Mouse (Mus musculus): Measurements from ENCODE around the gene Eif3l. TPM values are rescaled to one million over a fixed set of nuclear protein-coding genes. Genes with fewer than 3 reads are reported as not detected.

Gene Eif3l
- polyA plus RNA-seq, 1 experiment from 2014 or later, result 174 TPM

DNA sequence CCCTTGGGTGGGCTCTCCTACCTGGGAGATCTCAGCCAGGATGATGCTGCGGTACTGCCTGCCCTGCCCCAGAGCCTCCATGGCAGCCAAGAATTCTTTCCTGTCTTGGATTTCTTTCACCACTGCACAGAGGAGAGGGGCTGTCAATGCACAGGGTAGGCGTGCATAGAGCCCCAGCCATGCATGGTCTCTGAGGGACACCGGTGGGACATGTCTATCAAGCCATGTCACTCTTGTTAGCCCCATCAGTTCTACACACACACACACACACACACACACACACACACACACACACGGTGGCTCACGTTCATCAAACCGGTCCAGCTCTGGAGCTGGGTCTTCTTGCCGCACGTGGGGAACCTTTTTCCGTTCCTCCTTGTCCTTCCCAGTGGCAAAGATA is 60.4 kb downstream of the Eif3l start:
- peaks cover 15% of the 10 kb centered on the region for H3K36me3 ChIP-seq (ENCODE audit: control insufficient read depth, insufficient read depth, low read length)
- peaks cover 4% of the 10 kb centered on the region for H3K4me1 ChIP-seq (ENCODE audit: control insufficient read depth, insufficient read depth, low read depth, low read length)
- no peak overlapping the region for H3K27ac ChIP-seq (ENCODE audit: low read depth, low read length)
- no peak overlapping the region for H3K9ac ChIP-seq (ENCODE audit: low read depth, low read length)
- H3K4me2 ChIP-seq (ENCODE audit: low read length), result no peak overlapping the region
- WGBS, result 79% methylated on average over 9 of the region's 9 CpGs
- H3K27me3 ChIP-seq (replicated peaks; ENCODE audit: control insufficient read depth, insufficient read depth, low read length), result no peaks in the 10 kb centered on the region
- ATAC-seq, result no peak
- H3K9me3 ChIP-seq (ENCODE audit: control insufficient read depth, low read length), result no peaks in the 10 kb centered on the region
- H3K4me3 ChIP-seq (ENCODE audit: low read length), result no peak overlapping the region

GRCm38 (mm10) chr15:79135783-79136575 is 61.0 kb downstream of the Eif3l start:
- 0 out of 2 replicates have a peak, but pooled peaks have one; percentile 13 for ATAC-seq
- no peak overlapping the region for H3K4me3 ChIP-seq (ENCODE audit: low read length)

DNA sequence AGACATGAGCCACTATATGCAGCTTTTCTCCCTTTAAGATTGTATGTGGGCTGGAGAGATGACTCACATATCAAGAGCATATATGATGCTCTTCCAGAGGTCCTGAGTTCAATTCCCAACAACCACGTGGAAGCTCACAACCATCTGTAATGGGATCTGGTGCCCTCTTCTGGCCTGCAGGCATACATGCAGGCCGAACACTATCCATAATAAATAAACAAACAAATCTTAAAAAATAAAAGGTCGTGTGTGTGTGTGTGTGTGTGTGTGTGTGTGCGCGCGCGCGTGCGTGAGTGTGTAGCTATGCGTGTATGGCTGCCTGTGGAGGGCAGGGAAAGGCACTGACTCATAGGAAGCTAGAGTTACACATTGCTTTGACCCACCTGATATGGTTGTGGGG is 64.7 kb downstream of the Eif3l start:
- 64% methylated on average over 10 of the region's 10 CpGs for WGBS
- Histone ChIP-seq H3K27me3 (replicated peaks; ENCODE audit: control insufficient read depth, insufficient read depth, low read length) (no peaks in the 10 kb centered on the region), H3K9ac (ENCODE audit: low read depth, low read length) (no peak overlapping the region), H3K36me3 (ENCODE audit: control insufficient read depth, insufficient read depth, low read length) (no peaks in the 10 kb centered on the region), H3K4me2 (ENCODE audit: low read length) (no peak overlapping the region), H3K9me3 (ENCODE audit: control insufficient read depth, low read length) (no peaks in the 10 kb centered on the region), H3K27ac (ENCODE audit: low read depth, low read length) (no peak overlapping the region), H3K4me3 (ENCODE audit: low read length) (no peak overlapping the region), H3K4me1 (ENCODE audit: control insufficient read depth, insufficient read depth, low read depth, low read length) (peaks cover 16% of the 10 kb centered on the region)
- ATAC-seq, result no peak

More at GRCm38 (mm10) chr15:79135783-79136575, 61.0 kb downstream of the Eif3l start:
- peaks cover 6% of the 10 kb centered on the region for H3K4me1 ChIP-seq (ENCODE audit: control insufficient read depth, insufficient read depth, low read depth, low read length)
- 64% methylated on average over 11 of the region's 11 CpGs for WGBS
- H3K4me2 ChIP-seq (ENCODE audit: low read length), result no peak overlapping the region
- H3K9ac ChIP-seq (ENCODE audit: low read depth, low read length), result no peak overlapping the region
- H3K27me3 ChIP-seq (replicated peaks; ENCODE audit: control insufficient read depth, insufficient read depth, low read length), result no peaks in the 10 kb centered on the region
- H3K9me3 ChIP-seq (ENCODE audit: control insufficient read depth, low read length), result no peaks in the 10 kb centered on the region
- no peak overlapping the region for H3K27ac ChIP-seq (ENCODE audit: low read depth, low read length)
- peaks cover 10% of the 10 kb centered on the region; the same call in 1 of the 2 replicates for H3K36me3 ChIP-seq (ENCODE audit: control insufficient read depth, insufficient read depth, low read length)

DNA sequence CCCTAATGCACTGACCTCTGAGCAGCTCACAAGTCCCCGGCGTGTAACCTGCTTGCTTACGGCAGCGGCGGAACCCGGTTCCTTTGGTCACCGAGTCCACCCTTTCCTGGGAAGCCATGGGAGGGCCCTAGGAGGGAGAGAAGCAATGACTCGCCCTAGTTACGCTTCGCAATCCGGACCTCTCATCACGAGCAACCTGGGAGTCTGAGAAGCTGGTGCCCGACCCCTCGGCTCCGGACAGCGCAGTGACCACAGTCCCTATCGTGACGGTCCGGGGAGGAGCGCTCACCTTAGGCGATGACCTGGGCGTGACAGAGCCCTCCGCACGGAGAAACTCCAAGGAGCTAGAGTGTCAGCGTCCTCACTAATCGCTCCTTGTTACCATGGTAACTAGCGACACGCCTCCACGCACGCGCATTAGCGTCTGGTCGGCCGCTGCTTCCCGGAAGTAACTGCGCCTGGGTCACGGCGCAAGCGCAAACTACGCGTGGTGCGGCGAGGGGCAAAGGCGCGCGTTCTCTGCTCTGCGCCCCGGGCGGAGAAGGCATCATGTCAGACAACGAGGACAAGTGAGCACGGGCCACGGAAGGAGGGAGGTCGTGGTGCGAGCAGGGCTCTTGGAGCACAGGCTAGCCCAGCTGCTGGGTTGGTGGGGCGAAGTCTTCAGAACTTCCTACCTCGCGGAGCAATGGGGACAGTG is 66.0 kb downstream of the Eif3l start, which contains the start of the genes Polr2f and 1700088E04Rik:
TSS of gene Polr2f (plus strand) at position 144 of the 700 bp plus-strand sequence.
TSS of gene 1700088E04Rik (minus strand) at position 388 of the 700 bp plus-strand sequence.
- peak within 1 kb of the TSS; percentile 71; the same call in 1 of the 2 replicates for H3K27ac ChIP-seq (ENCODE audit: low read depth, low read length)
- H3K4me3 ChIP-seq (ENCODE audit: low read length), result peak within 1 kb of the TSS; percentile 80
- peaks cover 5% of the 10 kb centered on the region; the same call in 1 of the 2 replicates for H3K36me3 ChIP-seq (ENCODE audit: control insufficient read depth, insufficient read depth, low read length)
- peak; percentile 93 for ATAC-seq
- H3K9me3 ChIP-seq (ENCODE audit: control insufficient read depth, low read length), result no peaks in the 10 kb centered on the region
- H3K27me3 ChIP-seq (replicated peaks; ENCODE audit: control insufficient read depth, insufficient read depth, low read length), result no peaks in the 10 kb centered on the region
- peaks cover 16% of the 10 kb centered on the region for H3K4me1 ChIP-seq (ENCODE audit: control insufficient read depth, insufficient read depth, low read depth, low read length)
- peak within 1 kb of the TSS; percentile 87 for H3K4me2 ChIP-seq (ENCODE audit: low read length)
- WGBS, result under 1% methylated on average over 57 of the region's 57 CpGs
- H3K9ac ChIP-seq (ENCODE audit: low read depth, low read length), result peak within 1 kb of the TSS; percentile 81

GRCm38 (mm10) chr15:79141566-79141917 is 66.6 kb downstream of the Eif3l start:
- peak overlapping the region; percentile 80 for H3K4me3 ChIP-seq (ENCODE audit: low read length)
- no peaks in the 10 kb centered on the region for H3K9me3 ChIP-seq (ENCODE audit: control insufficient read depth, low read length)
- peaks cover 10% of the 10 kb centered on the region for H3K36me3 ChIP-seq (ENCODE audit: control insufficient read depth, insufficient read depth, low read length)
- no peaks in the 10 kb centered on the region for H3K27me3 ChIP-seq (replicated peaks; ENCODE audit: control insufficient read depth, insufficient read depth, low read length)
- H3K4me1 ChIP-seq (ENCODE audit: control insufficient read depth, insufficient read depth, low read depth, low read length), result peaks cover 16% of the 10 kb centered on the region
- H3K27ac ChIP-seq (ENCODE audit: low read depth, low read length), result 0 out of 2 replicates have a peak overlapping the region, but pooled peaks have one; percentile 9
- WGBS, result 0% methylated on average over 7 of the region's 7 CpGs
- ATAC-seq, result no peak; the same call in 1 of the 2 replicates
- H3K9ac ChIP-seq (ENCODE audit: low read depth, low read length), result peak overlapping the region; percentile 81
- H3K4me2 ChIP-seq (ENCODE audit: low read length), result peak overlapping the region; percentile 87

GRCm38 (mm10) chr15:79143316-79143715 is 68.3 kb downstream of the Eif3l start:
- Histone ChIP-seq H3K4me3 (ENCODE audit: low read length) (no peak overlapping the region), H3K9ac (ENCODE audit: low read depth, low read length) (no peak overlapping the region), H3K36me3 (ENCODE audit: control insufficient read depth, insufficient read depth, low read length) (peaks cover 24% of the 10 kb centered on the region), H3K27ac (ENCODE audit: low read depth, low read length) (no peak overlapping the region), H3K4me2 (ENCODE audit: low read length) (no peak overlapping the region), H3K9me3 (ENCODE audit: control insufficient read depth, low read length) (no peaks in the 10 kb centered on the region), H3K27me3 (replicated peaks; ENCODE audit: control insufficient read depth, insufficient read depth, low read length) (no peaks in the 10 kb centered on the region), H3K4me1 (ENCODE audit: control insufficient read depth, insufficient read depth, low read depth, low read length) (peaks cover 16% of the 10 kb centered on the region)
- no peak for ATAC-seq
- WGBS, result 84% methylated on average over 12 of the region's 12 CpGs

Other genes starting within 250 kb of the Eif3l start
- 15.9 and 17.5 TPM in 2 replicates for gene Cdc42ep1, start 232.6 kb upstream of the Eif3l start, polyA plus RNA-seq (2015; fragmentation: Nextera tagmentation; extraction: Ambion mirVana)
- gene Lgals2, start 219.7 kb upstream of the Eif3l start, polyA plus RNA-seq (2015; fragmentation: Nextera tagmentation; extraction: Ambion mirVana), result not detected in 2 replicates
- gene Gga1, start 198.0 kb upstream of the Eif3l start, polyA plus RNA-seq (2015; fragmentation: Nextera tagmentation; extraction: Ambion mirVana), result 46.1 and 51.8 TPM in 2 replicates
- 0.11 TPM in 1 of 2 replicates, not detected in the other for gene Gm49510, start 175.5 kb upstream of the Eif3l start, polyA plus RNA-seq (2015; fragmentation: Nextera tagmentation; extraction: Ambion mirVana)
- 4.5 and 6.7 TPM in 2 replicates for gene Sh3bp1, start 175.4 kb upstream of the Eif3l start, polyA plus RNA-seq (2015; fragmentation: Nextera tagmentation; extraction: Ambion mirVana)
- gene Pdxp, start 161.3 kb upstream of the Eif3l start, polyA plus RNA-seq (2015; fragmentation: Nextera tagmentation; extraction: Ambion mirVana), result 94.7 and 96.9 TPM in 2 replicates
- gene Lgals1, start 148.5 kb upstream of the Eif3l start, polyA plus RNA-seq (2015; fragmentation: Nextera tagmentation; extraction: Ambion mirVana), result 105 and 169 TPM in 2 replicates
- 63.6 and 68.1 TPM in 2 replicates for gene Nol12, start 140.2 kb upstream of the Eif3l start, polyA plus RNA-seq (2015; fragmentation: Nextera tagmentation; extraction: Ambion mirVana)
- 36.1 and 40.4 TPM in 2 replicates for gene Triobp, start 127.5 kb upstream of the Eif3l start, polyA plus RNA-seq (2015; fragmentation: Nextera tagmentation; extraction: Ambion mirVana)
- 200 and 206 TPM in 2 replicates for gene H1f0, start 46.7 kb upstream of the Eif3l start, polyA plus RNA-seq (2015; fragmentation: Nextera tagmentation; extraction: Ambion mirVana)
- gene Galr3, start 33.3 kb upstream of the Eif3l start, polyA plus RNA-seq (2015; fragmentation: Nextera tagmentation; extraction: Ambion mirVana), result 0.14 TPM in 1 of 2 replicates, not detected in the other
- gene Ankrd54, start 12.3 kb upstream of the Eif3l start, polyA plus RNA-seq (2015; fragmentation: Nextera tagmentation; extraction: Ambion mirVana), result 50.0 and 54.0 TPM in 2 replicates
- 11.6 and 13.9 TPM in 2 replicates for gene Micall1, start 33.7 kb downstream of the Eif3l start, polyA plus RNA-seq (2015; fragmentation: Nextera tagmentation; extraction: Ambion mirVana)
- gene Polr2f, start 65.8 kb downstream of the Eif3l start, polyA plus RNA-seq (2015; fragmentation: Nextera tagmentation; extraction: Ambion mirVana), result 258 and 285 TPM in 2 replicates
- gene 1700088E04Rik, start 66.1 kb downstream of the Eif3l start, polyA plus RNA-seq (2015; fragmentation: Nextera tagmentation; extraction: Ambion mirVana), result 18.0 and 20.2 TPM in 2 replicates
- 9.0 and 9.5 TPM in 2 replicates for gene Sox10, start 90.1 kb downstream of the Eif3l start, polyA plus RNA-seq (2015; fragmentation: Nextera tagmentation; extraction: Ambion mirVana)
- gene Pick1, start 154.0 kb downstream of the Eif3l start, polyA plus RNA-seq (2015; fragmentation: Nextera tagmentation; extraction: Ambion mirVana), result 99.1 and 100.0 TPM in 2 replicates
- gene Gm49486, start 154.2 kb downstream of the Eif3l start, polyA plus RNA-seq (2015; fragmentation: Nextera tagmentation; extraction: Ambion mirVana), result 0.87 and 1.1 TPM in 2 replicates
- gene Slc16a8, start 179.6 kb downstream of the Eif3l start, polyA plus RNA-seq (2015; fragmentation: Nextera tagmentation; extraction: Ambion mirVana), result 1.4 and 2.0 TPM in 2 replicates
- gene Baiap2l2, start 210.4 kb downstream of the Eif3l start, polyA plus RNA-seq (2015; fragmentation: Nextera tagmentation; extraction: Ambion mirVana), result 3.1 and 5.4 TPM in 2 replicates